Mouse (Mus musculus) liver, embryonic 14.5 days (tissue): ENCODE data around the gene Clps. TPM values are rescaled to one million over a fixed set of nuclear protein-coding genes. Genes with fewer than 3 reads are reported as not detected.
A peak's percentile ranks its signal among the peaks of the same experiment; 100 is the strongest.

Experiments used
- ATAC-seq: fragments of 200-750 bp; cut with Nextera tagmentation; 2 replicates; pipeline ENCODE4 v1.8.0; 2017; ENCODE audit warnings: moderate number of reproducible peaks, mild to moderate bottlenecking, moderate library complexity; ENCODE audit not compliant: insufficient read depth
- DNase-seq, 3 experiments: peaks; one replicate each; pipeline ENCODE4 v3.0.0-alpha.2; 2012 to 2013; ENCODE audit warnings: low read depth in 3 of 3, low spot score in 3 of 3
- H3K27ac ChIP-seq: fragments of 300-500 bp; sonication (generic); 2 replicates; pipeline ENCODE4 v1.5.1; 2014; ENCODE audit warnings: moderate library complexity, mild to moderate bottlenecking, control low read depth, inconsistent platforms
- H3K27me3 ChIP-seq: fragments of 300-500 bp; sonication (generic); 2 replicates; pipeline ENCODE4 v1.6.1; 2014; ENCODE audit warnings: mild to moderate bottlenecking, low read length, moderate library complexity; ENCODE audit not compliant: control insufficient read depth, insufficient read depth
- H3K36me3 ChIP-seq: fragments of 300-500 bp; sonication (generic); replicated peaks from 2 replicates; pipeline ENCODE4 v1.6.1; 2014; ENCODE audit warnings: low read depth; ENCODE audit not compliant: control insufficient read depth, insufficient read depth
- H3K4me1 ChIP-seq, 2 experiments: fragments of 200-500 bp in 1 of 2; fragments of 300-500 bp in 1 of 2; sonication (generic) in 1 of 2; replicated peaks; 2 replicates each; pipeline ENCODE4 v1.6.1; 2012 to 2014; ENCODE audit warnings: antibody characterized with exemption in 1 of 2, inconsistent platforms in 1 of 2, low read length in 1 of 2; ENCODE audit not compliant: control insufficient read depth in 2 of 2, insufficient read depth in 2 of 2
- H3K4me2 ChIP-seq: fragments of 300-500 bp; sonication (generic); 2 replicates; pipeline ENCODE4 v1.6.1; 2014; ENCODE audit warnings: low read depth, mild to moderate bottlenecking, control low read depth, moderate library complexity
- H3K4me3 ChIP-seq, 2 experiments: fragments of 200-500 bp in 1 of 2; fragments of 300-500 bp in 1 of 2; sonication (generic) in 1 of 2; 2 replicates each; pipeline ENCODE4 v1.5.1; 2012 to 2014; ENCODE audit warnings: low read depth in 2 of 2, low read length in 2 of 2, mild to moderate bottlenecking in 2 of 2, control low read depth in 1 of 2, inconsistent platforms in 1 of 2, moderate library complexity in 1 of 2; ENCODE audit not compliant: insufficient read depth in 1 of 2
- H3K9ac ChIP-seq: fragments of 300-500 bp; sonication (generic); replicated peaks from 2 replicates; pipeline ENCODE4 v1.6.1; 2014; ENCODE audit warnings: mild to moderate bottlenecking, control low read depth, moderate library complexity
- H3K9me3 ChIP-seq: fragments of 300-500 bp; sonication (generic); 2 replicates; pipeline ENCODE4 v1.6.1; 2016; ENCODE audit warnings: low read length, mixed read lengths; ENCODE audit not compliant: control insufficient read depth
- CTCF ChIP-seq: IDR thresholded peaks from 2 replicates; pipeline ENCODE4 v1.5.1; 2016; ENCODE audit warnings: antibody characterized with exemption, low read depth, control low read depth
- EP300 ChIP-seq: IDR thresholded peaks from 2 replicates; pipeline ENCODE4 v1.6.1; 2016; ENCODE audit warnings: antibody characterized with exemption, low read depth
- WGBS: fragments of 180-500 bp; shearing (Covaris S2); extraction: QIAGEN DNeasy Blood & Tissue Kit; methylation state at CpG from one replicate; pipeline ENCODE4 v1.1.7; 2014; ENCODE audit not compliant: insufficient replicate concordance; 5-methylcytosine and 5-hydroxymethylcytosine counted together
- polyA plus RNA-seq, 2 experiments: library from polyadenylated mRNA; depleted of rRNA in 1 of 2; stranded (reverse) in 1 of 2; unstranded in 1 of 2; fragments of >200 nt; fragmentation: Nextera tagmentation in 1 of 2; extraction: Ambion mirVana in 1 of 2; gene quantifications; 2 replicates each; pipeline versions ENCODE4 v1.2.1 to v1.2.3; 2012 to 2014

Gene Clps
- polyA plus RNA-seq, 2 experiments: 1.2 to 3.7 TPM

GRCm38 (mm10) chr17:28546925-28547324, 13.6 kb downstream of the Clps start:
- DNase-seq: no peak

GRCm38 (mm10) chr17:28537881-28538280, 22.7 kb downstream of the Clps start:
- 40% methylated on average over 12 of the region's 12 CpGs for WGBS
- Histone ChIP-seq H3K4me1 (no peaks in the 10 kb centered on the region), H3K4me2 (no peak overlapping the region), H3K27ac (no peak overlapping the region), H3K27me3 (no peaks in the 10 kb centered on the region), H3K4me3 (no peak overlapping the region), H3K36me3 (no peaks in the 10 kb centered on the region), H3K9ac (no peak overlapping the region), H3K9me3 (no peaks in the 10 kb centered on the region)
- no peak for TF ChIP-seq EP300
- TF ChIP-seq CTCF: peak; percentile 38
- no peak for DNase-seq
- no peak for ATAC-seq

More at GRCm38 (mm10) chr17:28546925-28547324, 13.6 kb downstream of the Clps start:
- H3K36me3 ChIP-seq: no peaks in the 10 kb centered on the region
- no peak for TF ChIP-seq CTCF
- TF ChIP-seq EP300: no peak
- H3K9ac ChIP-seq: no peak overlapping the region
- H3K4me3 ChIP-seq: no peak overlapping the region
- no peak overlapping the region for H3K4me2 ChIP-seq
- no peaks in the 10 kb centered on the region for H3K9me3 ChIP-seq
- no peak for ATAC-seq
- no peak overlapping the region for H3K27ac ChIP-seq
- whole genome bisulfite sequencing: 30% methylated on average over 1 of the region's 1 CpGs
- H3K4me1 ChIP-seq: no peaks in the 10 kb centered on the region
- H3K27me3 ChIP-seq: no peaks in the 10 kb centered on the region

DNA sequence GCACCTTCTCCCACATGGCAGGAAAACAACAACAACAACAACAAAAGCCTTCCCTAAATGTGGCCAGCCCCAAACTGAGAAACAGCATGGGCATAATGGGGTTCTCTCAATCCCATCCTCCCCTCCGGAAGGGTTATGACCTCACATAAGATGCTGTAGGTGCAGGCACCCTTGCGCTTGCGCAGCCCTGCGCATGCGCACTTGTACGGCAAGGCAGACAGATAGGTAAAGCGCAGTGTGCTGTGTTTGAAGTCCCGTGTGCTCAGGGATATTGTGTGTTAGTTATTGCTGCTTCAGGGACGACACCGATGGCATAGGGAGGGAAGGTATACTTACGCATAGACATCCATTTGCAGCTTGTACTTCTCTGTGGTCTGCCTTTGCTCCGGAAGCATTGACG, 27.2 kb downstream of the Clps start:
- TF ChIP-seq CTCF (no peak), EP300 (no peak)
- H3K4me3 ChIP-seq: no peak overlapping the region
- H3K9me3 ChIP-seq: no peaks in the 10 kb centered on the region
- H3K27ac ChIP-seq: no peak overlapping the region
- WGBS: 79% methylated on average over 13 of the region's 13 CpGs
- H3K36me3 ChIP-seq: no peaks in the 10 kb centered on the region
- ATAC-seq (no peak), DNase-seq (no peak)
- H3K4me1 ChIP-seq: no peaks in the 10 kb centered on the region
- H3K9ac ChIP-seq: no peak overlapping the region
- no peaks in the 10 kb centered on the region for H3K27me3 ChIP-seq
- no peak overlapping the region for H3K4me2 ChIP-seq

DNA sequence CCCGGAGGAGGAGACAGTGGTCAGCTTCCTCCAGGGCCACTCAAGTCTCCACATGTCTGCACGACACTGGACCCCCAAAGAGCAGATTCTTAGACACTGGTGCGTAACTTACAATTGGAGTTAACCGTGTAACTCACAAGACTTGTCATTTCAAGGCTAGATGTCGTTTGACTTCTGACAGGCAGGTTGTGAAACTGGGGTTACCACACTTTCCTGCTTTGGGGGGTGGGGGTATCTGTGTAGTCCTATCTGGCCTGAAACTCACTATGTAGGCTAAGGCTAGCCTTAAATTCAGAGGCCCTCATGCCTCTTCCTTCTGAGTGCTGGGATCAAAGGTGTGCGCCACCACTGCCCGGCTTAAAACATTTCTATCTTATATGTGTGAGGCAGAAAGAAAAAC, 28.0 kb downstream of the Clps start:
- Histone ChIP-seq H3K27ac (no peak overlapping the region), H3K36me3 (no peaks in the 10 kb centered on the region), H3K9ac (no peak overlapping the region), H3K4me3 (no peak overlapping the region), H3K9me3 (no peaks in the 10 kb centered on the region), H3K4me1 (peaks cover 0 to 3% of the 10 kb centered on the region in 2 experiments; a peak in 1 of 4 replicates), H3K4me2 (no peak overlapping the region), H3K27me3 (no peaks in the 10 kb centered on the region)
- WGBS: 60% methylated on average over 7 of the region's 7 CpGs
- no peak for ATAC-seq
- DNase-seq: no peak
- TF ChIP-seq EP300: no peak
- TF ChIP-seq CTCF: no peak

- H3K36me3 ChIP-seq: no peaks in the 10 kb centered on the region
- no peaks in the 10 kb centered on the region for H3K27me3 ChIP-seq
- ATAC-seq (no peak), DNase-seq (no peak)
- no peak overlapping the region for H3K9ac ChIP-seq
- H3K4me3 ChIP-seq: no peak overlapping the region
- no peak overlapping the region for H3K27ac ChIP-seq
- TF ChIP-seq CTCF (no peak), EP300 (no peak)
- H3K9me3 ChIP-seq: no peaks in the 10 kb centered on the region
- no peak overlapping the region for H3K4me2 ChIP-seq
- peaks cover 0 to 8% of the 10 kb centered on the region in 2 experiments; a peak in 1 of 4 replicates for H3K4me1 ChIP-seq
- 17% methylated on average over 18 of the region's 18 CpGs for WGBS
Observed at GRCm38 (mm10) chr17:28531946-28532345, 28.6 kb downstream of the Clps start.
